Mouse (Mus musculus) limb, embryonic 15.5 days (tissue): ENCODE results near the gene Ttc30a1. TPM values are rescaled to one million over a fixed set of nuclear protein-coding genes. Genes with fewer than 3 reads are reported as not detected.
"Not testable (repeated sequence)": the region's sequence is repeated elsewhere in the genome, so short reads cannot be mapped to it uniquely, and the experiment has no call there.

ENCODE experiments used
- ATAC-seq: fragments of 200-750 bp; cut with Nextera tagmentation; 2 replicates; pipeline ENCODE4 v1.8.0; 2017; ENCODE audit warnings: low read depth, moderate TSS enrichment; ENCODE audit not compliant: insufficient number of reproducible peaks, low FRiP score, low TSS enrichment
- H3K27ac ChIP-seq: fragments of 300-500 bp; sonication (generic); 2 replicates; pipeline ENCODE4 v1.5.1; 2015; ENCODE audit warnings: moderate library complexity, mild to moderate bottlenecking, inconsistent platforms
- H3K27me3 ChIP-seq: fragments of 300-500 bp; sonication (generic); 2 replicates; pipeline ENCODE4 v1.6.1; 2015; ENCODE audit warnings: inconsistent platforms
- H3K36me3 ChIP-seq: fragments of 300-500 bp; sonication (generic); 2 replicates; pipeline ENCODE4 v1.6.1; 2015; ENCODE audit warnings: inconsistent platforms
- H3K4me1 ChIP-seq: fragments of 300-500 bp; sonication (generic); 2 replicates; pipeline ENCODE4 v1.6.1; 2015; ENCODE audit warnings: inconsistent platforms
- H3K4me2 ChIP-seq: fragments of 300-500 bp; sonication (generic); 2 replicates; pipeline ENCODE4 v1.6.1; 2015; ENCODE audit warnings: mild to moderate bottlenecking, inconsistent platforms
- H3K4me3 ChIP-seq: fragments of 300-500 bp; sonication (generic); 2 replicates; pipeline ENCODE4 v1.5.1; 2015; ENCODE audit warnings: mild to moderate bottlenecking, inconsistent platforms
- H3K9ac ChIP-seq: fragments of 300-500 bp; sonication (generic); 2 replicates; pipeline ENCODE4 v1.6.1; 2015; ENCODE audit warnings: inconsistent platforms
- H3K9me3 ChIP-seq: fragments of 300-500 bp; sonication (generic); 2 replicates; pipeline ENCODE4 v1.6.1; 2016; ENCODE audit warnings: inconsistent platforms
- WGBS: fragments of 180-500 bp; shearing (Covaris S2); methylation state at CpG from one replicate; pipeline ENCODE4 v1.1.7; 2015; 5-methylcytosine and 5-hydroxymethylcytosine counted together
- polyA plus RNA-seq: library from polyadenylated mRNA; unstranded; fragments of >200 nt; fragmentation: Nextera tagmentation; extraction: Ambion mirVana; gene quantifications from 2 replicates; pipeline ENCODE4 v1.2.1, GENCODE M21; 2015

Gene Ttc30a1
- 6.0 and 6.3 TPM in 2 replicates for polyA plus RNA-seq

DNA sequence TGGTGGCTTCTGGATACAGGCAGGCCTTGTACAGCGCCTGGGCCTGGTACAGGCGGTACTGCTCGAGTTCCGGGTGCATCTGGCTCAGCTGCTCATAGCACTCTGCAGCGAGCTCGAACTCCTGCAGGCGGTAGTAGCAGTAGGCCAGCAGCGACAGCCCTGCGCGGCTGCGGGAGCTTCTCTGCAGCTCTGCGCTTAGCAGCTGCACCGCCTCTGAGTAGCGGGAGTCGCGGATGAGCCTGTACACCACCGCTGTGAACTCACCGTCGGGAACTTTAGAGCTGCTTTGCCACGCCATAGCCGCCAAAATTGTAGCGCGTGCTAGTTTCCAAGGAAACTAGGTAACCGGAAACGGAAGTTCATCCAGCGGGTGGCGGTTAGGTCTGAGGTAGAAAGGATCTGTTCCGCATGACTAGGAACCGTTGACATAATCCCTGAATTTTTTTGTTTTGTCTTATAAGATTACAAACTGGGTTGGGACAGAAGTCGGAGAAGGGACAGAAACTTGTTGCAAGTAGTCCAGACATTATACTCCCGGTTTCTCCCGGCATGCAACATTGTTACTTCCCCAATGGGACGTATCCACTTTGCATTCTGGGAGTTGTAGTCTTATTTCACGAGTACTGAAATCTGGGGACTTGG is at the start of gene Ttc30a1:
TSS of gene Ttc30a1 (minus strand) at position 528 of the 642 bp plus-strand sequence.
- H3K4me2 ChIP-seq, result peak within 1 kb of the TSS; percentile 64
- H3K9me3 ChIP-seq, H3K4me1 ChIP-seq, H3K36me3 ChIP-seq, H3K27me3 ChIP-seq: not testable (repeated sequence)
- H3K27ac ChIP-seq, result peak within 1 kb of the TSS; percentile 47; the same call in 1 of the 2 replicates
- peak; percentile 76 for ATAC-seq
- WGBS, result 3% methylated on average over 32 of the region's 34 CpGs
- H3K9ac ChIP-seq, result peak within 1 kb of the TSS; percentile 44
- H3K4me3 ChIP-seq, result peak within 1 kb of the TSS; percentile 56

DNA sequence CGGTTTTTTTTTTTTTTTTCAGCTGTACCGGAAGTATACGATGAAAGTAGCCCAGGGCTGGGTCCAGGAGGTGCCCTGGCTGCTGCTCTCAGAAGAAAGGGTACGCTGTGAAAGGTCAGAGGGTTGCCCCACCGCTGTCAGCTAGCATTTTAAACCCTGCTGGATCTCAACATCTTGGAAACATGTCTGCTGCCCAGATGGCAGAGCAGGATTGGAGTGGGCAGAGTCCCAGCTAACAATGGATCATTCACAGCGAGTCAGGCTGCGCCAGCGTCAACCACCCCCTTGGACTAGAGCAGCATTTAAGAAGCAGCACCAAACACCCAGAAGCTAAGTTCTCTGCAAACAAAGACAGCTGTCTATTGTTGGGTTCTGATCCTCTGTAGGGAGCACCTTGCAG is 48.3 kb upstream of the Ttc30a1 start:
- H3K27ac ChIP-seq, result no peak overlapping the region
- no peaks in the 10 kb centered on the region for H3K9me3 ChIP-seq
- H3K4me2 ChIP-seq, result peak overlapping the region; percentile 34
- no peak overlapping the region for H3K9ac ChIP-seq
- H3K4me1 ChIP-seq, result peaks cover 14% of the 10 kb centered on the region
- 23% methylated on average over 8 of the region's 8 CpGs for WGBS
- H3K27me3 ChIP-seq, result no peaks in the 10 kb centered on the region
- ATAC-seq, result no peak
- no peak overlapping the region for H3K4me3 ChIP-seq
- H3K36me3 ChIP-seq, result no peaks in the 10 kb centered on the region

DNA sequence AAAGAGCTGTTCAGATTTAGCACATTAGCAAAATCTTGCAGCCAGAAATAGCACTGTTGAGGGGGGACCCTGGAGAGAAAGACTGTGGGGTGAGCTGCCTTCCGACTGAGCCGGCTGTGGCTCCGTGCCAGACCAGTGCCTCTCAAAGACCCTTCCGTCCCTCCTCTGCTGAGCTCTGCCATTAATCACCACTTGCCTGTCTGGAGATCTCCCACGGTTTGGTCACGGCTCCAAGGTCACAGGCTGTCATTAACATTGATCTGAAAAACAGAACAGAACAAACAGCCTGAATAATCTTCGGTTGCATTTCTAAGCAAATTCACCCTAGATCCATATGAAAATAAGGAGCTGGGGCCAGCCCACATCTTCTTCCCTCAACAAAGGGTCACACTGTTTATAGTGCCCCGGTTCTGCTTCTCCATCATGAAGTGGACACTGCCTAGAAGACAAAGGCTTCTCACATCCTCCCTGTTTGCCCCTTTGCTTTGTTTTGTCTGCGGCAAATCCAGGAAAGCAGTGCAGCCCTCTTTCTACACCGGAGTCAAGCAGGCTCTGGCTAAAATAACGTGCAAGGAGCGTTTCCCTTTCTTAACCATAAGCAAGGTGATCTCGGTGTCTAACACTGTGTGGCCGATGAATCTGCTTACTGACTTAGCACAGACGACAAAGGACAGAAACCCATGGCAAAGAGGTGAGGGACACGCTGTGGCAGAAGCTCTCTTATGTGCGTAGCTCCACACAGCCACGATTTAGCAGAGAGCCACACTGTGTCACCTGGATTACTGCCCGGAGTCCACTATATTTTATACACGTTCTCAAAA is 47.5 kb upstream of the Ttc30a1 start:
- 19% methylated on average over 20 of the region's 20 CpGs for WGBS
- Histone ChIP-seq H3K9ac (no peak overlapping the region), H3K27ac (no peak overlapping the region), H3K4me1 (peaks cover 14% of the 10 kb centered on the region), H3K4me2 (peak overlapping the region; percentile 34), H3K9me3 (no peaks in the 10 kb centered on the region), H3K4me3 (peak overlapping the region; percentile 7; the same call in 1 of the 2 replicates), H3K36me3 (no peaks in the 10 kb centered on the region), H3K27me3 (no peaks in the 10 kb centered on the region)
- no peak for ATAC-seq

DNA sequence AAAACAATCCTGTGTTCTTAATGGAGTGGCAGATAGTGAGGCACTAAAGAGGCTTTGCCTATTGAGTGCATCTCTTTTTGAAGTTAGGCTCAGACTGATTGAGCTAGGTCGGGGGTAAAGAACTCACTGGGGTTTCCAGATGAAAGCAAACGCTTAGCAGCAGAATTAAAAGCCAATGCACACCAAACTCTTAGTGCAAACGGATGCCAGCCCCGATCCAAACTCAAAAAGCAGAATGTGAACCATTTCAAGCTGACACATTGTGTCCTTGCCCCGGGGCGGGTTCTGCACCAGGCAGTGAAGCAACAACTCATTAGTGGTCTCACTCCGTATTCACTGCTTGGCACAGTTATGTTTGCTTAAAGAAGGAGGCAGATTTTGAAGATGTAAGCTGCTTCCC is 35.1 kb upstream of the Ttc30a1 start:
- H3K9ac ChIP-seq, result no peak overlapping the region
- H3K27ac ChIP-seq, result no peak overlapping the region
- H3K4me2 ChIP-seq, result no peak overlapping the region
- WGBS, result 7% methylated on average over 7 of the region's 7 CpGs
- no peak for ATAC-seq
- H3K4me3 ChIP-seq, result no peak overlapping the region
- no peaks in the 10 kb centered on the region for H3K36me3 ChIP-seq
- no peaks in the 10 kb centered on the region; the same call in 1 of the 2 replicates for H3K4me1 ChIP-seq
- no peaks in the 10 kb centered on the region for H3K9me3 ChIP-seq
- H3K27me3 ChIP-seq, result no peaks in the 10 kb centered on the region

DNA sequence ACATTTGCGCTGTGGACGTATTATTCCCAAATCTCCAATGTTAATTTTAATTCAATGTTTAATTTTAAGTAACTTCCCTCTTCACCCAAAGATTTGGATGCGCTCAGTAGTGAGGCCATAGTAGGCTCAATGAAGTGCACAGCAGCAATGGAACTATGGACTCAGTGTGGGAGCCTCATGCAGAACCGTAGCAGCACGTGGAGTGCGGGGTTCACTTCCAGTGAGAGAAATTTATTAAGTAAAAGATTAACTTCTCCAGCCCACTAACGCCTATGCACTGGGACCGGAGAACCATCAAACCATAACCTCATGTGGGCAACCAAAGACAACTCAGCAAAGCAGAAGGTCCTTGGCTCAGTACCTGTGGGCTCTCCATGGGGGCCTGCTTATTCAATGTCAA is 34.4 kb upstream of the Ttc30a1 start:
- Histone ChIP-seq H3K27me3 (no peaks in the 10 kb centered on the region), H3K36me3 (no peaks in the 10 kb centered on the region), H3K4me3 (no peak overlapping the region), H3K27ac (no peak overlapping the region), H3K9me3 (no peaks in the 10 kb centered on the region), H3K4me2 (no peak overlapping the region), H3K4me1 (peaks cover 4% of the 10 kb centered on the region; the same call in 1 of the 2 replicates), H3K9ac (no peak overlapping the region)
- ATAC-seq, result no peak
- WGBS, result 87% methylated on average over 8 of the region's 8 CpGs

DNA sequence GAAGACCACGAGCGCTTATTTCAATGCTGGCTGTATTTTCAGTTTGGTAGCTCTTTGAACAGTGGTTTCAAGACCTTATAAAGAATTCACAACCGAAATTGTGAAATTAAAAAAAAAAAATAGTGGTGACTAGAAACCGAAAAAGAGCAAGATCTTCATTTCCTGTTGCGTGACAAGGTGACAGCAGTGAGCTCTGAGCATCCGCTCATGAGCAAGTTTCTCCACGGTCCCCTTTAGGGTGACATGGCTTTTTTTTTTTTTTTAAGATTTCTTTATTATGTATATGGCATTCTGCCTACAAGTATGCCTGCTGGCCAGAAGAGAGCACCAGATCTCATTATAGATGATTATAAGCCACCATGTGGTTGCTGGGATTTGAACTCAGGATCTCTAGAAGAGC is 33.7 kb upstream of the Ttc30a1 start:
- H3K4me1 ChIP-seq, result peaks cover 4% of the 10 kb centered on the region; the same call in 1 of the 2 replicates
- no peaks in the 10 kb centered on the region for H3K9me3 ChIP-seq
- no peak overlapping the region for H3K9ac ChIP-seq
- H3K4me2 ChIP-seq, result no peak overlapping the region
- WGBS, result 89% methylated on average over 7 of the region's 7 CpGs
- ATAC-seq, result no peak
- no peaks in the 10 kb centered on the region for H3K36me3 ChIP-seq
- no peak overlapping the region for H3K27ac ChIP-seq
- no peak overlapping the region for H3K4me3 ChIP-seq
- no peaks in the 10 kb centered on the region for H3K27me3 ChIP-seq

DNA sequence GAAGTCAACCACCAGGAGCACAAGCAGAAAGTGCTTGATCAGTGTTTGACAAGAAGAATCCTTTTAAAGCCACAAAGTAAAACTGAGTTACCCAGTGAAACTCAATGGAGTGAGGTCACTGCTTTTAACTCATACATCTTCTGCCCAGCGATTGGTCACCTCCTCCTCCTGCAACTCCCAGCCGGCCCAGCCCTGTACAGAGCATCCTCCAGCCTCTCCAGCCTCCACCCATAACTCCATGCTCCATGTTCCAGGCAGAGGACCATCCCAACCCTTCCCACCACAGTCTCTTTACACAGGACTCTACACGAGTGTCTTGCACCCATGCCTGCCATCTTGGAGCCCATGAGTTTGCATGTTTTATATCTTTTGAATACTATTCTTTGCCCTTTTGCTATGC is 32.9 kb upstream of the Ttc30a1 start:
- H3K9me3 ChIP-seq, result no peaks in the 10 kb centered on the region
- no peaks in the 10 kb centered on the region for H3K36me3 ChIP-seq
- no peak overlapping the region for H3K9ac ChIP-seq
- H3K4me1 ChIP-seq, result peaks cover 4% of the 10 kb centered on the region; the same call in 1 of the 2 replicates
- H3K4me3 ChIP-seq, result no peak overlapping the region
- H3K27me3 ChIP-seq, result no peaks in the 10 kb centered on the region
- H3K27ac ChIP-seq, result no peak overlapping the region
- WGBS, result 73% methylated on average over 3 of the region's 3 CpGs
- H3K4me2 ChIP-seq, result no peak overlapping the region
- no peak for ATAC-seq

DNA sequence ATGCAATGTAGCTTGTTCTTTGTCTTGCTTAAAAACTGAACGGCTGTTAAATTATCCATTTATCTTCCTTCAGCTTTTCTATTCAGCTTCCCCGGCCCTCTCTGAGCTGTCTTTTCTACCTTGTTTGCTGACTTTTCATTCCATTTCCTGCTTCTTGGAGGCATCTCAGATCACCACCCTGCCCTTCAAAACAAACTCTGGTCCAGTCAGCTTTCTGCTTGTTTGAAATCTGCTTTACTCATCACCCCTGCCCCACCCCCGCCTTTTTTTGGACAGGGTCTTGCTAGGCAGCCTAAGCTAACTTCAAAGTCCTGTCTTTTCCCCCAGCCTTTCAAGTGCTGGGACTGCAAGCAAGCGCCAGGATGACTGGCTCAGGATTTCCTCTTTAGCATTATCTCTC is 24.4 kb upstream of the Ttc30a1 start:
- H3K9ac ChIP-seq, result no peak overlapping the region
- no peak overlapping the region for H3K4me3 ChIP-seq
- 29% methylated on average over 4 of the region's 4 CpGs for WGBS
- H3K9me3 ChIP-seq, result no peaks in the 10 kb centered on the region
- H3K36me3 ChIP-seq, result no peaks in the 10 kb centered on the region
- H3K4me2 ChIP-seq, result no peak overlapping the region
- H3K27me3 ChIP-seq, result no peaks in the 10 kb centered on the region
- no peaks in the 10 kb centered on the region for H3K4me1 ChIP-seq
- ATAC-seq, result no peak
- no peak overlapping the region for H3K27ac ChIP-seq

DNA sequence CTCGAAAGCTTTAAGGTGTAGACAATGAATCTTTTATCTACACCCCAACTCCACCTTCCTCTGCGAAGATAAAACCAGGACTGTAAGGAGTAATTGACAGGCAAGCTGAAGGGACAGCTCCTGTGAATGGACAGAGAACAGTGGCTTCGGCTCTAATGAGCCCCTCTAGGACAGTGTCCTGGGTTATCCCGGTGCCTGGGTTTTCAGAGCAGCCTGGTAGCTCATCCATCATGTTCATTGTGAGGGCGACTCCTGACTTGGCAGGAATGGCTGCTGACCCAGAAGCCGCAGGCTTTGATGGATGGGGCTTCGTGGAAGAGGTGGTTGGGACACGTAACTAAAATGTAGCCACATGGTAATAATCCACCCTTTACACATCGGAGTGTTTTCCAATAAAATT is 21.1 kb upstream of the Ttc30a1 start:
- WGBS, result 28% methylated on average over 9 of the region's 9 CpGs
- H3K4me3 ChIP-seq, result no peak overlapping the region

DNA sequence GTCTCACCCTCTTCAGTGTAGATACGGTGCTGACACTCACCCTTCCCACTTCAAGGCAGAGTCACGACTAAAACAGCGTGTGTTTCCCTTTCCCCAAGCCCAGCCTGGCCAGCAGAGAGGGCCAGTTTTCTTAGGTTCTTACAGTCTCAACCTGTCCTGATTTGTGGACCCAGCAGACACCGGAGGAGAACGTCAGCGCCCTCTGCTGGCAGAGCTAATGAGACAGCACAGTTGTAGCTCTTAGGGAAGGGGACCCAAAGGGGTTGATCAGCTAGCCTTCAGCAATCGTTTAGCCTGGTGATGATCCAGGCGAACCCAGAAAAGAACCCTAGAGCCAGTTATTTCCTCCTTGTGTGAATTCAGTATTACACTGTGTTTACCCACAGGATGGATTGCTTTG is 19.6 kb upstream of the Ttc30a1 start:
- Histone ChIP-seq H3K9me3 (no peaks in the 10 kb centered on the region), H3K4me3 (no peak overlapping the region), H3K4me2 (no peak overlapping the region), H3K9ac (no peak overlapping the region), H3K4me1 (peaks cover 8% of the 10 kb centered on the region; the same call in 1 of the 2 replicates), H3K36me3 (no peaks in the 10 kb centered on the region), H3K27ac (no peak overlapping the region), H3K27me3 (no peaks in the 10 kb centered on the region)
- WGBS, result 38% methylated on average over 8 of the region's 8 CpGs
- no peak for ATAC-seq

More for the DNA sequence above, 21.1 kb upstream of the Ttc30a1 start:
- H3K9ac ChIP-seq, result no peak overlapping the region
- H3K27ac ChIP-seq, result no peak overlapping the region
- no peak overlapping the region for H3K4me2 ChIP-seq
- ATAC-seq, result no peak
- no peaks in the 10 kb centered on the region for H3K9me3 ChIP-seq
- peaks cover 8% of the 10 kb centered on the region; the same call in 1 of the 2 replicates for H3K4me1 ChIP-seq
- no peaks in the 10 kb centered on the region for H3K36me3 ChIP-seq
- H3K27me3 ChIP-seq, result no peaks in the 10 kb centered on the region

DNA sequence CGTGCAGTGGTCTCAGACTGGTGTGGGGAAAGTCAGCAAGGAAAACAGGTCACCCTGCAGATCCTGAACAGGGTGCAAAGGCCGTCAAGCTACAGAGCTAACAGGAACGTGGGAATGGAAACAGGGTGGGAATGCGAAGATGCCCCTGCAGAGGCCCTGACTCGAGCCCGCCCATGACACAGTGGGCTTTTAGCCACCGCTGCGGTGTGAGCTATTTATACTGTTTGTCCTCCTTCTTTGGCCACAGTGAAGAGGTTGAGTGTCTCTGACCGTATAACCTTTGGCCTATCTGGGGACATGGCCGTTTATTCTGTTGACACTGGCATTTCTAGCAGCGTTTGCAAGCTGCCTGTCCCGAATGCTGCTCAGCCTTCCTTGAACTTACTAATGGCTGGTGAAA is 17.9 kb upstream of the Ttc30a1 start:
- no peak overlapping the region for H3K4me2 ChIP-seq
- no peak overlapping the region for H3K27ac ChIP-seq
- peaks cover 8% of the 10 kb centered on the region; the same call in 1 of the 2 replicates for H3K4me1 ChIP-seq
- WGBS, result 54% methylated on average over 12 of the region's 12 CpGs
- H3K4me3 ChIP-seq, result no peak overlapping the region
- no peak for ATAC-seq
- no peaks in the 10 kb centered on the region for H3K9me3 ChIP-seq
- no peak overlapping the region for H3K9ac ChIP-seq
- no peaks in the 10 kb centered on the region for H3K27me3 ChIP-seq
- no peaks in the 10 kb centered on the region for H3K36me3 ChIP-seq

DNA sequence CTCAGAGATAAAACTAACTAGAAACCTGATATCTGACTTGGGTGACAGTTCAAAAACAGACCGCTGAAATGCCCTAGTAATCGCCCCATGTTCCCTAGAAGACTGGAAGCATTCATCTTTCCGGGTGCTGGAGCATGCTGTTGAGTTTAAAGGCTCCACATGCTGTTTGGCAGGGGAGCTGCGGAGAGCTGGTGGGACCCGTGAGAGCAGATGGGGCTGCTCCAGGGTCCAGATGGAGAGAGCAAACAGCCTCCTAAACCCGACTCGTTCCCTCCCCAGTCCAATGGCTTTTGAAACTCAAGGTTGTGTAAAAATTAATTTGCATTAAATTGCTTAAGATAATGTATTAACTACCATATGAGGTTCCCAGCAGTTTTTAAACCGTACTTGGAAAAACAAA is 16.9 kb upstream of the Ttc30a1 start:
- ATAC-seq, result no peak
- Histone ChIP-seq H3K9ac (no peak overlapping the region), H3K27ac (no peak overlapping the region)

More for the DNA sequence above, 16.9 kb upstream of the Ttc30a1 start:
- no peaks in the 10 kb centered on the region for H3K36me3 ChIP-seq
- WGBS, result 18% methylated on average over 8 of the region's 8 CpGs
- H3K4me2 ChIP-seq, result no peak overlapping the region
- peaks cover 8% of the 10 kb centered on the region; the same call in 1 of the 2 replicates for H3K4me1 ChIP-seq
- H3K27me3 ChIP-seq, result no peaks in the 10 kb centered on the region
- H3K9me3 ChIP-seq, result no peaks in the 10 kb centered on the region
- H3K4me3 ChIP-seq, result no peak overlapping the region
